Mouse (Mus musculus): ENCODE results near the gene Tapt1.

GRCm38 (mm10) chr5:44224916-44225600, 1.4 kb downstream of the Tapt1 start:
- TF ChIP-seq CTCF (IDR thresholded peaks at IDR 0.05; ENCODE audit: insufficient read depth, low read length) (no peak), POLR2A (IDR thresholded peaks at IDR 0.05; ENCODE audit: borderline replicate concordance, extremely low read depth, low read depth, low read length) (no peak)

Measured in lung, adult 2 months (tissue).